Comparison of ENCODE assay signal across 9 mouse cellular contexts in genomic region chr15:77904363-77904892, GRCm38 (mm10). TPM values are rescaled to one million over a fixed set of nuclear protein-coding genes. Genes with fewer than 3 reads are reported as not detected.
DNase-seq lines count a peak whose midpoint lies in the region; ATAC-seq and TF ChIP-seq lines count a peak whose summit lies in the region.
"Had no signal": no experiment of that assay in that cellular context is flagged by ENCODE, and none has a peak within 500 bp of the region (broad histone marks: within the 10 kb centered on the region; RNA-seq: fewer than 3 reads in every experiment).

No protein-coding gene starts in this region.

- TF ChIP-seq CTCF in intestine, postnatal 0 days (IDR thresholded peaks at IDR 0.05; ENCODE audit: low read depth): no peak
- TF ChIP-seq CTCF in thymus, adult 2 months (IDR thresholded peaks at IDR 0.05; ENCODE audit: borderline replicate concordance, control insufficient read depth, extremely low read depth, insufficient read depth, low read length, poor library complexity): no peak

- no peak overlapping the region for H3K4me3 ChIP-seq in kidney, embryonic 14.5 days (ENCODE audit: low read length)
- H3K4me3 ChIP-seq in intestine, postnatal 0 days (ENCODE audit: low read depth, low read length): no peak overlapping the region
- no peak overlapping the region for H3K4me3 ChIP-seq in thymus, adult 2 months (ENCODE audit: control insufficient read depth, insufficient read depth, low read length)

- H3K4me1 ChIP-seq in kidney, embryonic 14.5 days (ENCODE audit: control insufficient read depth, insufficient read depth, low read length): peaks cover 35% of the 10 kb centered on the region
- H3K4me1 ChIP-seq in intestine, postnatal 0 days (replicated peaks; ENCODE audit: control insufficient read depth, insufficient read depth, low read length): no peaks in the 10 kb centered on the region; the same call in 1 of the 2 replicates
- peaks cover 24% of the 10 kb centered on the region for H3K4me1 ChIP-seq in thymus, adult 2 months (replicated peaks; ENCODE audit: control insufficient read depth, insufficient read depth, low read length)

- H3K27me3 ChIP-seq in kidney, embryonic 14.5 days (ENCODE audit: control insufficient read depth, insufficient read depth, low read length): no peaks in the 10 kb centered on the region
- H3K27me3 ChIP-seq in intestine, postnatal 0 days (replicated peaks; ENCODE audit: control insufficient read depth, insufficient read depth, low read length): no peaks in the 10 kb centered on the region
- H3K27me3 ChIP-seq in thymus, adult 2 months (ENCODE audit: control insufficient read depth, insufficient read depth, low read length): no peaks in the 10 kb centered on the region

- DNase-seq in kidney, adult 8-10 months: no peak
- peak; percentile 55 for DNase-seq in R1 (ENCODE audit: low read depth, low spot score)
- peak; percentile 51 for DNase-seq in thymus, adult 2 months
- DNase-seq in ovary, postnatal 36 days (ENCODE audit: low spot score): no peak
- no peak for DNase-seq in cerebellum, postnatal 10 days
- no peak for DNase-seq in kidney, postnatal 4 days
- DNase-seq: left cerebral cortex, postnatal 4 days had no signal

- ATAC-seq in kidney, embryonic 14.5 days (ENCODE audit: low FRiP score, low TSS enrichment): peak; percentile 9; the same call in 1 of the 2 replicates
- 0 out of 2 replicates have a peak, but pooled peaks have one; percentile 18 for ATAC-seq in intestine, postnatal 0 days

- no peaks in the 10 kb centered on the region for H3K9me3 ChIP-seq in kidney, embryonic 14.5 days (ENCODE audit: control insufficient read depth, low read length)
- H3K9me3 ChIP-seq in intestine, postnatal 0 days (ENCODE audit: control insufficient read depth): no peaks in the 10 kb centered on the region

- 25% methylated on average over 12 of the region's 12 CpGs for WGBS in kidney, embryonic 14.5 days
- WGBS in intestine, postnatal 0 days: 22% methylated on average over 12 of the region's 12 CpGs
- WGBS in thymus, adult 2 months: 23% methylated on average over 12 of the region's 12 CpGs

- TF ChIP-seq POLR2A in thymus, adult 2 months (IDR thresholded peaks at IDR 0.05; ENCODE audit: control insufficient read depth, extremely low read depth, insufficient read depth, low read length, poor library complexity): no peak

- H3K36me3 ChIP-seq in kidney, embryonic 14.5 days (ENCODE audit: control insufficient read depth, insufficient read depth, low read length): no peaks in the 10 kb centered on the region
- H3K36me3 ChIP-seq in intestine, postnatal 0 days (ENCODE audit: control insufficient read depth, insufficient read depth): no peaks in the 10 kb centered on the region
- no peaks in the 10 kb centered on the region for H3K36me3 ChIP-seq in thymus, adult 2 months (ENCODE audit: control insufficient read depth, insufficient read depth, low read length)

- H3K9ac ChIP-seq in kidney, embryonic 14.5 days (ENCODE audit: low read depth, low read length): no peak overlapping the region
- H3K9ac ChIP-seq in intestine, postnatal 0 days (ENCODE audit: low read depth, low read length): no peak overlapping the region

- H3K4me2 ChIP-seq in kidney, embryonic 14.5 days (replicated peaks; ENCODE audit: low read depth, low read length): peak overlapping the region; percentile 47; the same call in 1 of the 2 replicates
- peak overlapping the region; percentile 68; the same call in 1 of the 2 replicates for H3K4me2 ChIP-seq in intestine, postnatal 0 days (replicated peaks; ENCODE audit: low read depth)

- no peak overlapping the region; the same call in 1 of the 2 replicates for H3K27ac ChIP-seq in kidney, embryonic 14.5 days (ENCODE audit: low read depth, low read length)
- no peak overlapping the region; the same call in 1 of the 2 replicates for H3K27ac ChIP-seq in intestine, postnatal 0 days (ENCODE audit: low read depth, low read length)
- peak overlapping the region; percentile 4; the same call in 1 of the 2 replicates for H3K27ac ChIP-seq in thymus, adult 2 months (ENCODE audit: control insufficient read depth, insufficient read depth, low read length)

RNA-seq across cellular contexts. Expression of gene Txn2, which starts 24.4 kb away (rescaled TPM):
- 269 and 294 TPM in 2 replicates for polyA plus RNA-seq in kidney, embryonic 14.5 days (2014; fragmentation: Nextera tagmentation; extraction: Ambion mirVana)
- polyA plus RNA-seq in intestine, postnatal 0 days (2015; fragmentation: Nextera tagmentation; extraction: Ambion mirVana): 165 and 173 TPM in 2 replicates
- polyA plus RNA-seq in thymus, adult 2 months (2012; rRNA removed): 249 and 253 TPM in 2 replicates

RNA-seq across cellular contexts. Expression of gene Foxred2, which starts 52.1 kb away (rescaled TPM):
- 4.2 and 6.2 TPM in 2 replicates for polyA plus RNA-seq in kidney, embryonic 14.5 days (2014; fragmentation: Nextera tagmentation; extraction: Ambion mirVana)
- polyA plus RNA-seq in intestine, postnatal 0 days (2015; fragmentation: Nextera tagmentation; extraction: Ambion mirVana): 0.33 and 0.46 TPM in 2 replicates
- 9.7 and 12.8 TPM in 2 replicates for polyA plus RNA-seq in thymus, adult 2 months (2012; rRNA removed)

Comparison
In these comparisons a context has a peak if more than half of its experiments do, and no peak if none do; other contexts are left out.
1. DNase-seq: peak in R1 (single experiment) and thymus, adult 2 months (single experiment); none in kidney, adult 8-10 months (0 of 2), ovary, postnatal 36 days (single experiment), cerebellum, postnatal 10 days (0 of 2) and kidney, postnatal 4 days (0 of 2).